Mouse (Mus musculus) small intestine, adult 2 months (tissue): ENCODE measurements around the gene Abcb8.

Source experiments
- CTCF ChIP-seq: fragments of 200-500 bp; IDR thresholded peaks from 2 replicates; pipeline ENCODE4 v1.5.1; 2012; ENCODE audit warnings: low read depth, mild to moderate bottlenecking, control low read depth, inconsistent platforms, low read length, moderate library complexity, mixed read lengths; ENCODE audit not compliant: insufficient replicate concordance, insufficient read length; ENCODE audit errors: extremely low read depth
- POLR2A ChIP-seq: fragments of 200-500 bp; IDR thresholded peaks from 2 replicates; pipeline ENCODE4 v1.6.1; 2012; ENCODE audit warnings: low read depth, mild to moderate bottlenecking, control low read depth, inconsistent platforms, low read length, moderate library complexity

DNA sequence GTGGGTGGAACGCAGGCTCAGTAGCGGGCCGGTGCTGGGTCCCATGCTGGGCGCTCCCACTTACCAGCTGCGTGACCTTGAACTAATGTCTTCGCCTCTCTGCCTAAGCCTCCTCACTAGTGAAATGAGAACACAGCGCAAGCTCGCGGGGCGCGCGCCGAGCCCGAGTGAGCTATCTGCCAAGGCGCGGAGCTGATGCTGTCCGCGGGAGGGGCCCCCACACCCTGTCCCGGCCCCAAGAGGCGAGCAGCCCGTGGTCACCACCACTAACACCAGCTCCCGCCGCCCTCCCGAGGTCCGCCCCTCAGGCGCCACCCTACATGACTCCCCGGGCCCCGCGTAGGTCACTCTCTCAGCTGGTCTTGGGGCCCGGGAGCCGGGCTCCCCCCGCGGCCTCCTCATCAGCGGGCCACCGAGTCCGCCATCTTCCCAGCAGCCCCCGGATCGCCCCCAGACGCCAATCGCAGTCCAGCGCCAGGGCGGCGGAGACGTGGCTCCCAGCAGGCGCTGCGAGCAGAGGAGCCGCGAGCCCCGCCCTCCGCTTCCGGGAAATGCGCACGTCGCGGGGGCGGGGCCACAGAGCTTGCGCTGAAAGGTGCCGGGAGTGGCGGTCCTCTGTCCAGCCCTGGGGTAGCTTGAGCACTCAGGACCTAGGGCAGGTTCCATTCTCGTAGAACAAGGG is 51.4 kb downstream of the Abcb8 start, which contains the start of gene Fastk:
- TF ChIP-seq CTCF (no peak), POLR2A (peak; percentile 74)
